Mouse (Mus musculus): Measurements from ENCODE around the gene Wtip.

GRCm38 (mm10) chr7:34168470-34169251 lies 35.6 kb upstream of the Wtip start:
- TF ChIP-seq POLR2A (IDR thresholded peaks at IDR 0.05; ENCODE audit: borderline replicate concordance, extremely low read depth, insufficient read depth, insufficient read length, poor library complexity, severe bottlenecking) (peak; percentile 93), CTCF (IDR thresholded peaks at IDR 0.05; ENCODE audit: borderline replicate concordance, extremely low read depth, insufficient read depth, insufficient read length) (no peak)

Data from brain, embryonic 14.5 days (tissue).